Mouse (Mus musculus): ENCODE data around the gene Ptgdr2. TPM values are rescaled to one million over a fixed set of nuclear protein-coding genes. Genes with fewer than 3 reads are reported as not detected.

The Ptgdr2 gene
- polyA plus RNA-seq, 1 experiment from 2014 or later = 0.08 TPM

DNA sequence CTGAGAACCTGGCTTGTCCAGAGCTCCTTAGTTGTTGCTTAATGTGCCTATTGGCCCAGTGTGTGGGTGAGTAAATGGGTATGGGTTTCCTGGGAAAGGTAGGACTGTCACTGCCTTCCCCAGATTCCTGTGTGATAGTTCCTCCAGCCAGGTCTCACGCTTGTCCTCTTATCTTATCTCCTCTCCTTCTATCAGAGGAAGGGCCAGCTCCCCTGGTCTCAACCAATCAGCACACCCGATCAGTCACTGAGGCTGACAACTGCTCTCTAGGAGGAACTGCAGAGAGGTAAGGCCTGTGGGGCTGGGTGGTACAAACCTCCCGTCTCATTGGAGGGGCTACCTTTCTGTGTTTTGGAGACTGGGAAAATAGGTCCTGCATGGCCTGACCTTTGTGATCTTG lies 1.8 kb downstream of the Ptgdr2 start:
- Histone ChIP-seq H3K4me3 (replicated peaks) (no peak overlapping the region), H3K36me3 (replicated peaks) (peaks cover 21% of the 10 kb centered on the region), H3K27ac (no peak overlapping the region), H3K4me1 (peaks cover 11% of the 10 kb centered on the region), H3K9me3 (0 out of 2 replicates have a peak, but pooled peaks cover 3% of the 10 kb centered on the region), H3K27me3 (peaks cover 21% of the 10 kb centered on the region; the same call in 1 of the 2 replicates), H3K4me2 (no peak overlapping the region), H3K9ac (no peak overlapping the region)
- WGBS = 72% methylated on average over 3 of the region's 3 CpGs
- no peak for ATAC-seq (ENCODE audit: low FRiP score)

DNA sequence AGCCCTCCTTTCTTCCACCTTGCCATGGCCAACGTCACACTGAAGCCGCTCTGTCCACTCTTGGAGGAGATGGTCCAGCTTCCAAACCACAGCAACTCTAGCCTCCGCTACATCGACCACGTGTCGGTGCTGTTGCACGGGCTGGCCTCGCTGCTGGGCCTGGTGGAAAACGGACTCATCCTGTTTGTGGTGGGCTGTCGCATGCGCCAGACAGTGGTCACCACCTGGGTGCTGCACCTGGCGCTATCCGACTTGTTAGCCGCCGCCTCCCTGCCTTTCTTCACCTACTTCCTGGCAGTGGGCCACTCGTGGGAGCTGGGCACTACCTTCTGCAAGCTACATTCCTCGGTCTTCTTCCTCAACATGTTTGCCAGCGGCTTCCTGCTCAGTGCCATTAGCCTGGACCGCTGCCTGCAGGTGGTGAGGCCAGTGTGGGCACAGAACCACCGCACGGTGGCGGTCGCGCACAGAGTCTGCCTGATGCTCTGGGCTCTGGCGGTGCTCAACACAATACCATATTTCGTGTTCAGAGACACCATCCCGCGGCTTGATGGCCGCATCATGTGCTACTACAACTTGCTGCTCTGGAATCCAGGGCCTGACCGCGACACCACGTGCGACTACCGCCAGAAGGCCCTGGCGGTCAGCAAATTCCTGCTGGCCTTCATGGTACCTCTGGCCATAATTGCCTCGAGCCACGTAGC lies 3.3 kb downstream of the Ptgdr2 start:
- 17% methylated on average over 37 of the region's 37 CpGs for WGBS
- H3K36me3 ChIP-seq (replicated peaks) = peaks cover 36% of the 10 kb centered on the region
- peak overlapping the region; percentile 68; the same call in 1 of the 2 replicates for H3K27ac ChIP-seq
- H3K4me2 ChIP-seq = peak overlapping the region; percentile 79
- H3K9me3 ChIP-seq = 0 out of 2 replicates have a peak, but pooled peaks cover 3% of the 10 kb centered on the region
- peak; percentile 95 for ATAC-seq (ENCODE audit: low FRiP score)
- H3K9ac ChIP-seq = peak overlapping the region; percentile 61
- H3K4me3 ChIP-seq (replicated peaks) = peak overlapping the region; percentile 41
- H3K27me3 ChIP-seq = peaks cover 21% of the 10 kb centered on the region; the same call in 1 of the 2 replicates
- peaks cover 9% of the 10 kb centered on the region for H3K4me1 ChIP-seq

DNA sequence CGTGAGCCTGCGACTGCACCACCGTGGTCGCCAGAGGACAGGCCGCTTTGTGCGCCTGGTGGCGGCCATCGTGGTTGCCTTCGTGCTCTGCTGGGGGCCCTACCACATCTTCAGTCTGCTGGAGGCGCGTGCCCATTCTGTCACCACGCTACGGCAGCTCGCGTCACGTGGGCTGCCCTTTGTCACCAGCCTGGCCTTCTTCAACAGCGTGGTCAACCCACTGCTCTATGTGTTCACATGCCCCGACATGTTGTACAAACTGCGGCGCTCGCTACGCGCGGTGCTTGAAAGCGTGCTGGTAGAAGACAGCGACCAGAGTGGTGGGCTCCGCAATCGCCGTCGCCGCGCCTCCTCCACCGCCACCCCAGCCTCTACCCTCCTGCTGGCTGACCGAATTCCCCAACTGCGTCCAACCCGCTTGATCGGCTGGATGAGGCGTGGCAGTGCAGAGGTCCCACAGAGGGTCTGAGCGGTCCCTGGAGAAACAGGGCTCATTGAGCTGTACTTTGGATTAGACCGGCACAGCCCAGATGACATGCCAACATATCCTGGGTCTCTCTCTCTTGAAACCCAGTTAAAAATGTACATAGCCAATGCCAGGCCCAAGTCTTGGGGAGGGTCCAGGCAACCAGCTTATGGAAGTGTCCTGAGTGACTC lies 4.0 kb downstream of the Ptgdr2 start:
- peak; percentile 85 for ATAC-seq (ENCODE audit: low FRiP score)
- WGBS = 2% methylated on average over 40 of the region's 40 CpGs
- Histone ChIP-seq H3K36me3 (replicated peaks) (peaks cover 38% of the 10 kb centered on the region), H3K27me3 (peaks cover 20% of the 10 kb centered on the region; the same call in 1 of the 2 replicates), H3K4me2 (peak overlapping the region; percentile 79), H3K9me3 (0 out of 2 replicates have a peak, but pooled peaks cover 3% of the 10 kb centered on the region), H3K4me3 (replicated peaks) (peak overlapping the region; percentile 41), H3K4me1 (peaks cover 9% of the 10 kb centered on the region), H3K9ac (peak overlapping the region; percentile 61), H3K27ac (peak overlapping the region; percentile 68; the same call in 1 of the 2 replicates)

DNA sequence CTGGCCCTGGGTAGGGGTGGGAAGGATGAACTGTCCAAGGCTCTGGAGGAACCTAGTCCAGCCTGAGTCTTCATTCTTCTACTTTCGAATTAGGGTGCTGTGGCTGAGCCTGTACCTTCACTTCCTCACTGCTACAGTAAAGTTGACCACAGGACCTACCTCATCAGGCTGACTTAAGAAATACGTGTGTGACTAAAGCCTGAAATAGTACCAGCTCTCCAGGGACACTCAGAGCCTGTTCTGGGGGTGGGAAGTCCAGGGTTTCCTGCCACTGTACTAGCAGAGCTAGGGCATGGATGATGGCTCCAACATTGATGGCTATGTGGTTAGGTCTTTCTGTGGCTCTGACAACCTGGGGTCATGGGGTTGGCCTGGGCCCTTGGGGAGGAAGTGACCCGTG lies 7.0 kb downstream of the Ptgdr2 start:
- Histone ChIP-seq H3K4me2 (no peak overlapping the region), H3K9ac (no peak overlapping the region), H3K36me3 (replicated peaks) (peaks cover 46% of the 10 kb centered on the region), H3K9me3 (no peaks in the 10 kb centered on the region), H3K27ac (no peak overlapping the region), H3K4me1 (peaks cover 33% of the 10 kb centered on the region), H3K4me3 (replicated peaks) (no peak overlapping the region), H3K27me3 (peaks cover 10% of the 10 kb centered on the region; the same call in 1 of the 2 replicates)
- 93% methylated on average over 3 of the region's 3 CpGs for WGBS
- no peak for ATAC-seq (ENCODE audit: low FRiP score)

DNA sequence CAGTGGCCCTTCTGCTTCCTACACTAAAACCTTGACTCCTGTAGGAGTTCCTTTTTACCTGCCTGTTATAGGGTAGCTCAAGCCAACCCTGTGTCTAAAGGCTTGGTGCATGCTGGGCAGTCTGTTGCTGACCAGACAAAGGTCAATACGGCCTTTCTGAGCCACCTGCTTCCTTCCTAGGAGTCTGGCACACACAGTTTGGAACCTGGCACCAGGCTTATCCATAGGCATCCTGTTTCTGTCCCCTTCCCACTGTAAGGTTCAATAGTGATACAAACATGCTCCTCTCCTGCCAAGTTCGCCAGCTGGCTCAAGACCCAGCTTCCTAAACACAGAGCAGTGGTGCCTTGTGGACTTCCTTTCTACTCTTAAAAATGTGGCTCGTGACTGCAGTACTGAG lies 9.5 kb downstream of the Ptgdr2 start:
- Histone ChIP-seq H3K27me3 (no peaks in the 10 kb centered on the region; the same call in 1 of the 2 replicates), H3K9ac (no peak overlapping the region), H3K4me1 (peaks cover 28% of the 10 kb centered on the region), H3K9me3 (no peaks in the 10 kb centered on the region), H3K4me2 (peak overlapping the region; percentile 100), H3K36me3 (replicated peaks) (peaks cover 46% of the 10 kb centered on the region), H3K4me3 (replicated peaks) (peak overlapping the region; percentile 65; the same call in 1 of the 2 replicates), H3K27ac (no peak overlapping the region)
- no peak for ATAC-seq (ENCODE audit: low FRiP score)
- 84% methylated on average over 3 of the region's 3 CpGs for WGBS

DNA sequence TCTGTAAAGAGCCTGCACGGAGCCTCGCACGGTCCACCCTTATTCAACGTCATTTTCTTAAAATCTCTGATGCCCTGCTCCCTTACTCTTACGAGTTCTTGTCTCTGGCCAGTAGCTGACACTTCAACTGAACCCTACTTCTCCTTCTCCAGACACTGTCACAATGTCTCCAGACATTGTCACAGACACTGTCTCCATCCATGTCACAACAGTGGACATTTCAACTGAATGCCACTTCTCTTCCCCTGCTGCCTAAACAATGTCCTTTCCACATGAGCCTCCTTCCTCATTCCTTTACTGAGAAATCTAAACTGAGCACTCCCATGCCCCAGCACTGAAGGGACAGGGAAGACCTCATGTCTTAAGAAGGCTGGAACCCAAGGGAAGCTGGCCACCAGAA lies 10.3 kb downstream of the Ptgdr2 start:
- ATAC-seq (ENCODE audit: low FRiP score) = no peak
- no peak overlapping the region for H3K27ac ChIP-seq
- H3K9ac ChIP-seq = 0 out of 2 replicates have a peak overlapping the region, but pooled peaks have one; percentile 74
- peak overlapping the region; percentile 65 for H3K4me3 ChIP-seq (replicated peaks)
- WGBS = 90% methylated on average over 5 of the region's 5 CpGs
- H3K36me3 ChIP-seq (replicated peaks) = peaks cover 39% of the 10 kb centered on the region
- peak overlapping the region; percentile 100 for H3K4me2 ChIP-seq
- H3K27me3 ChIP-seq = no peaks in the 10 kb centered on the region; the same call in 1 of the 2 replicates
- H3K9me3 ChIP-seq = no peaks in the 10 kb centered on the region
- H3K4me1 ChIP-seq = peaks cover 28% of the 10 kb centered on the region

DNA sequence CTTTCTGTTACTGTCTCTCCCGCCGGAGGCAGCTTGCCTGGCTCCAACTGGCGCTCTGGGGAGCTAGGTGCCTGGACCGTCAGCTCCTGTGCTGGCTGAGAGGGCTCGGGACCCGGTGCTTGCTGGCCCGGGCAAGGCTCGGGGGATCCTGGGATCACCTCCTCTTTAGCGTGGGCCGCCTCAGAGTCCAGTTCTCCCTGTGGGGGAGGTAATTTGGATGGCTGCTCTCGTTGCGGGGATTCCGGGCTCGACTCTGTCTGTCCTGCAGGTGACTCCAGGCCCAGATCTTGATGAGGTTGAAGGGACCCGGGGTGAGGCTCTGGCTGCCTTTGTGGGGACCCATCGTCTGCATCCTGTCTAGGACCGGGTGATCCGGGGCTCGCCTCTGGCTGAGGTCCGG lies 11.5 kb downstream of the Ptgdr2 start:
- ATAC-seq (ENCODE audit: low FRiP score) = no peak
- H3K27me3 ChIP-seq = no peaks in the 10 kb centered on the region; the same call in 1 of the 2 replicates
- no peaks in the 10 kb centered on the region for H3K9me3 ChIP-seq
- under 1% methylated on average over 20 of the region's 20 CpGs for WGBS
- peak overlapping the region; percentile 65 for H3K4me3 ChIP-seq (replicated peaks)
- H3K9ac ChIP-seq = peak overlapping the region; percentile 74
- H3K36me3 ChIP-seq (replicated peaks) = peaks cover 28% of the 10 kb centered on the region
- peaks cover 28% of the 10 kb centered on the region for H3K4me1 ChIP-seq
- H3K27ac ChIP-seq = no peak overlapping the region
- H3K4me2 ChIP-seq = peak overlapping the region; percentile 100

DNA sequence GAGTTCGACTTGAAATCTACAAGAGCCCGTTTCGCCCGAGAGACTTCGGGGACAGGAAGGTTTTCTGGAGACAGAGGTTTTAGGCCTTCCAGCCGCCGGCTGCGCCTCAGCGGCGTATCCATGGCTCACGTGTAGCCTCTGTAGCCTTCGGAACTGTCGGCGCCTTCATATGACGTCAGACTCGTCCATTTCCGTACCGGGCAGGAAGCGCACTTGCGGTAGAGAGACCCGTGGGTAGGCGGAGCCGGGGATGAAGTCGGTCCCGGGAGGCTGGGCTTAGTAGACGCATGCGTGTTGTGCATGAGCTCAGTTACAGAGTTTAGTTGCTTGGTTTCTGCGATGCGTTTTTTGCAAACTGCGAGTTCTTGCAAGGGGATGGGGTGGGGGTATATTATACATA lies 12.2 kb downstream of the Ptgdr2 start, which contains the start of gene Ccdc86:
TSS of gene Ccdc86 (minus strand) at position 155 of the 400 bp plus-strand sequence.
- 0 out of 2 replicates have a peak within 1 kb of the TSS, but pooled peaks have one; percentile 33 for H3K27ac ChIP-seq
- peak within 1 kb of the TSS; percentile 100 for H3K4me2 ChIP-seq
- no peaks in the 10 kb centered on the region; the same call in 1 of the 2 replicates for H3K27me3 ChIP-seq
- peaks cover 21% of the 10 kb centered on the region for H3K36me3 ChIP-seq (replicated peaks)
- ATAC-seq (ENCODE audit: low FRiP score) = peak; percentile 99
- 0% methylated on average over 30 of the region's 30 CpGs for WGBS
- H3K4me3 ChIP-seq (replicated peaks) = peak within 1 kb of the TSS; percentile 65
- no peaks in the 10 kb centered on the region for H3K9me3 ChIP-seq
- H3K4me1 ChIP-seq = peaks cover 28% of the 10 kb centered on the region
- peak within 1 kb of the TSS; percentile 74 for H3K9ac ChIP-seq

DNA sequence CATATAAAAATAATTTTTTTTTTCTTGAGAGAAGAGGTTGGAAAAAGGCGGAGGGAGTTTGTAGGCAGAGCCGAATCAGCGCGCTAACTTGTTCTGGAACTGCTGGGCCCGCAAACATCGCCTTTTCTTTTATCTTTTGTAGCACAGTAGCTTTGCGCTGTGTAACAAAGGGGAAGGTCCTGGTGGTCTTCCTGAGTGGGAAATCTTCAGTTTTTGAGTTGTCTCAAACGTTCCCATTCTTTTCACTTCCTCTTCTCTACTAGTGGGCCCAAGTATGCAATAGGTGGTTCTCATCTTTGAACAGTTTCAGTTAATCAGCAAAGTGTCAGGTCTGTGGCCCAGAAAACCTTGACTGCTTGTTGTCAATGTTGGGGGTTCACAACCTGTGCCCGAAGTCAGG lies 12.6 kb downstream of the Ptgdr2 start:
- peak overlapping the region; percentile 65 for H3K4me3 ChIP-seq (replicated peaks)
- no peaks in the 10 kb centered on the region for H3K9me3 ChIP-seq
- H3K36me3 ChIP-seq (replicated peaks) = peaks cover 17% of the 10 kb centered on the region
- no peak; the same call in 1 of the 2 replicates for ATAC-seq (ENCODE audit: low FRiP score)
- peaks cover 28% of the 10 kb centered on the region for H3K4me1 ChIP-seq
- 29% methylated on average over 9 of the region's 9 CpGs for WGBS
- H3K4me2 ChIP-seq = peak overlapping the region; percentile 100
- peak overlapping the region; percentile 53 for H3K9ac ChIP-seq
- no peaks in the 10 kb centered on the region; the same call in 1 of the 2 replicates for H3K27me3 ChIP-seq
- H3K27ac ChIP-seq = 0 out of 2 replicates have a peak overlapping the region, but pooled peaks have one; percentile 33

DNA sequence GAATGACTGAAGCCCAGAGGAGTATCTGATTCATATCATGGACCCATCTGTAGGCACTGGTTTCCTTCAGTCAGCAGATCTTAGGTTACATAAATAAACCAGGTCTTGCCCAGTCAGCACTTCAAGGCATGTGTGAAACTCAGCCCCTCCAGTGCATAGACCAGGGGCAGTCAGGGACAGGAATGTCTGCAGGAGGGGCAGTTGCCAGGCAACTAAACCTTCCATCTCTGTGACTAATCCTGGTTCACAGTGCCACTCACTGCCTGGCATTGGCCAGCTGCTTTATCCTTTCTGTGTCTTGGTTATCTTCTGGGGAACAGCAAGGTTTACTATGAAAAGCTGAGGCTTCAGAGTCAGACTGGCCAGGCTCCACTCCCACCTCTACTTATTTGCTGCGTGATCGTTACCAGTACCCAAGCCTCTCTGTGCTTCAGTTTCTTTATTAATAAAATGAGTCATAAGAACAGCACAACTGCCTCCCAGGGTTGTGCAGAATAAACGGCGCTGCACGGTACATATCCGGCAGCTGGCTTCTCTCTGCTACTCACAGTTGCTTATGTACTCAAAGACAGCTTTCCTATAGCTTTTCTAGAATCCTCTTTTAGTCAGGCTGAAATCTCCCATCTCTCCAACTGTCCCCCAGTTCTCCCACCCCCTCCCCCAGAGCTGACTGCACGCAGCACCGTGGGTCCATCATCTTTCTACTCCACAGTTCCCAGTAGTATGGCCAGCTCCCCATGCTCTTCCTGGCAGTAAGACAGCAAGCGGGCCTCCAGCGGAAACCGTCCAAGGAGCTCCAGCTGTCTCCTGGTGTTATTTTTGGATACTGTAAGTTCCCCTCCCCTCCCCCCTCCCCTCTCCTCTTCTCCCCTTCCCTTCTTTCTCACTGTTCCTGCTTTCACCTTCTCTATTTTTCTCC lies 15.3 kb downstream of the Ptgdr2 start:
- peaks cover 17% of the 10 kb centered on the region for H3K4me1 ChIP-seq
- WGBS = 78% methylated on average over 11 of the region's 11 CpGs
- no peaks in the 10 kb centered on the region; the same call in 1 of the 2 replicates for H3K27me3 ChIP-seq
- no peaks in the 10 kb centered on the region for H3K9me3 ChIP-seq
- H3K4me2 ChIP-seq = no peak overlapping the region
- no peak overlapping the region for H3K27ac ChIP-seq
- ATAC-seq (ENCODE audit: low FRiP score) = no peak
- H3K36me3 ChIP-seq (replicated peaks) = no peaks in the 10 kb centered on the region
- no peak overlapping the region for H3K4me3 ChIP-seq (replicated peaks)
- no peak overlapping the region for H3K9ac ChIP-seq

DNA sequence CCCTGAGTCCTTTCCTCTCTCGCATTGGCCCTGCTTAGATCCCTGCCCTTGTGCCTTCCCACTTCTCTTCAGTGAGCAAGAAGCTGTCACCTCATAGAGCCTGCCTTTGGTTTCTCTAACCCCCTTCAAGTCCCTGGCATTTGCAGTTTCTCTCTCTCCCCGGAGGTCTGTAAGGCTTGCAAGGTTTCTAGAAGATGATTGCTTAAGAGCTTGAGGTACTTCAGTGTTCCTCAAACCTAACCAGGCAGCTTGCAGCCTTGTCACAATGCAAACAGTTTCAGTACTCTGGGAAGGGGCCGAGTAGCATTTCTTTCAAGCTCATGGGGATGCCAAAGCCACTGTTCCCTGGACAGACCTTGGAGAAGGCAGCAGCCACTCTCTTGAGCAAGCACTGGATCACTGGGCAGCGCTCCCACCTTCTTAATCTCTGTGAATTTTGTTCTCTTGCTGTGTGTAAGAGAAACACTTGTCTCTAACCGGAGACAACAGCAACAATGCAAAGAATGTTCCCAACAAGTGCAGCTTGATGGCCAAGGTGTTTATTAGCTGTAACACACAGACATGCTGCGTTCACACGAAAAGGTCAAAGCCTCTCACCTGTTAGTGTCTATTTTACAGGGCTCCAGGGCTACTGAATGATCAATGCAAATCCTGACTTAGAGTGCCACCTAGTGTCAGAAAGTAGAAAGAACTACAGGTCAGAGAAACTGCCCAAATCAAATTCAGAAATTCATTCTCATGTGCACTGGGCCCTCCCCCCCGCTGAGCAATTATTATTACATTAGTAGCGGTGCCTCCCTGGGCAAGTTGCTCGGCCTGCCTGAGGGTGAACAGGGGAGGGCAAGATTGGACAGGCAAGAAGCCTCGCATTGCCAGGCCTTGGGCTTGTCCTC lies 22.4 kb downstream of the Ptgdr2 start:
- Histone ChIP-seq H3K9me3 (no peaks in the 10 kb centered on the region), H3K36me3 (replicated peaks) (no peaks in the 10 kb centered on the region), H3K4me2 (no peak overlapping the region), H3K27me3 (0 out of 2 replicates have a peak, but pooled peaks cover 4% of the 10 kb centered on the region), H3K4me3 (replicated peaks) (no peak overlapping the region), H3K9ac (no peak overlapping the region), H3K4me1 (peaks cover 4% of the 10 kb centered on the region), H3K27ac (no peak overlapping the region)
- ATAC-seq (ENCODE audit: low FRiP score) = peak; percentile 44; the same call in 1 of the 2 replicates
- 36% methylated on average over 11 of the region's 11 CpGs for WGBS

Measured in forebrain, embryonic 12.5 days (tissue).